Mouse (Mus musculus): ENCODE measurements around the gene Ablim2. TPM values are rescaled to one million over a fixed set of nuclear protein-coding genes. Genes with fewer than 3 reads are reported as not detected.

Gene Ablim2
- polyA plus RNA-seq, 1 experiment from 2014 or later = 0.18 TPM

GRCm38 (mm10) chr5:35817882-35818281, 60.2 kb downstream of the Ablim2 start:
- H3K4me2 ChIP-seq = no peak overlapping the region

GRCm38 (mm10) chr5:35822721-35823120, 65.0 kb downstream of the Ablim2 start:
- no peak overlapping the region for H3K9ac ChIP-seq (ENCODE audit: low read depth, low read length)
- no peaks in the 10 kb centered on the region for H3K4me1 ChIP-seq (replicated peaks; ENCODE audit: control insufficient read depth, insufficient read depth, low read length)
- no peaks in the 10 kb centered on the region for H3K27me3 ChIP-seq (replicated peaks; ENCODE audit: control insufficient read depth, insufficient read depth, low read length)
- ATAC-seq (replicated peaks; ENCODE audit: low FRiP score) (no peak), DNase-seq (ENCODE audit: low spot score) (no peak)
- H3K4me2 ChIP-seq = no peak overlapping the region
- no peak overlapping the region for H3K4me3 ChIP-seq (ENCODE audit: low read depth, low read length)
- H3K27ac ChIP-seq (ENCODE audit: low read depth, low read length) = no peak overlapping the region
- H3K9me3 ChIP-seq (ENCODE audit: control insufficient read depth, low read length) = no peaks in the 10 kb centered on the region
- H3K36me3 ChIP-seq (ENCODE audit: control insufficient read depth, insufficient read depth, low read length) = no peaks in the 10 kb centered on the region
- WGBS = 84% methylated on average over 5 of the region's 5 CpGs

More at GRCm38 (mm10) chr5:35817882-35818281, 60.2 kb downstream of the Ablim2 start:
- Histone ChIP-seq H3K9ac (ENCODE audit: low read depth, low read length) (no peak overlapping the region), H3K9me3 (ENCODE audit: control insufficient read depth, low read length) (no peaks in the 10 kb centered on the region), H3K27me3 (replicated peaks; ENCODE audit: control insufficient read depth, insufficient read depth, low read length) (no peaks in the 10 kb centered on the region), H3K4me3 (ENCODE audit: low read depth, low read length) (no peak overlapping the region), H3K36me3 (ENCODE audit: control insufficient read depth, insufficient read depth, low read length) (no peaks in the 10 kb centered on the region), H3K4me1 (replicated peaks; ENCODE audit: control insufficient read depth, insufficient read depth, low read length) (no peaks in the 10 kb centered on the region), H3K27ac (ENCODE audit: low read depth, low read length) (no peak overlapping the region)
- DNase-seq (ENCODE audit: low spot score) = no peak
- ATAC-seq (replicated peaks; ENCODE audit: low FRiP score) = no peak
- WGBS = 80% methylated on average over 3 of the region's 3 CpGs

- no peak for ATAC-seq (replicated peaks; ENCODE audit: low FRiP score)
- Histone ChIP-seq H3K9me3 (ENCODE audit: control insufficient read depth, low read length) (no peaks in the 10 kb centered on the region), H3K4me1 (replicated peaks; ENCODE audit: control insufficient read depth, insufficient read depth, low read length) (no peaks in the 10 kb centered on the region), H3K27ac (ENCODE audit: low read depth, low read length) (no peak overlapping the region), H3K27me3 (replicated peaks; ENCODE audit: control insufficient read depth, insufficient read depth, low read length) (no peaks in the 10 kb centered on the region), H3K9ac (ENCODE audit: low read depth, low read length) (no peak overlapping the region), H3K36me3 (ENCODE audit: control insufficient read depth, insufficient read depth, low read length) (no peaks in the 10 kb centered on the region), H3K4me2 (no peak overlapping the region), H3K4me3 (ENCODE audit: low read depth, low read length) (no peak overlapping the region)
- 67% methylated on average over 5 of the region's 5 CpGs for WGBS
- no peak for DNase-seq (ENCODE audit: low spot score)
Observed at GRCm38 (mm10) chr5:35826465-35826864, 68.8 kb downstream of the Ablim2 start.

- Histone ChIP-seq H3K4me3 (ENCODE audit: low read depth, low read length) (no peak overlapping the region), H3K9me3 (ENCODE audit: control insufficient read depth, low read length) (no peaks in the 10 kb centered on the region), H3K4me1 (replicated peaks; ENCODE audit: control insufficient read depth, insufficient read depth, low read length) (no peaks in the 10 kb centered on the region), H3K36me3 (ENCODE audit: control insufficient read depth, insufficient read depth, low read length) (no peaks in the 10 kb centered on the region), H3K9ac (ENCODE audit: low read depth, low read length) (no peak overlapping the region), H3K27ac (ENCODE audit: low read depth, low read length) (no peak overlapping the region), H3K27me3 (replicated peaks; ENCODE audit: control insufficient read depth, insufficient read depth, low read length) (no peaks in the 10 kb centered on the region), H3K4me2 (no peak overlapping the region)
- ATAC-seq (replicated peaks; ENCODE audit: low FRiP score) = no peak
- WGBS = 66% methylated on average over 14 of the region's 14 CpGs
- DNase-seq (ENCODE audit: low spot score) = no peak
Observed at GRCm38 (mm10) chr5:35827075-35827474, 69.4 kb downstream of the Ablim2 start.

- Histone ChIP-seq H3K4me3 (ENCODE audit: low read depth, low read length) (no peak overlapping the region), H3K4me1 (replicated peaks; ENCODE audit: control insufficient read depth, insufficient read depth, low read length) (no peaks in the 10 kb centered on the region), H3K9ac (ENCODE audit: low read depth, low read length) (no peak overlapping the region), H3K9me3 (ENCODE audit: control insufficient read depth, low read length) (no peaks in the 10 kb centered on the region), H3K4me2 (no peak overlapping the region), H3K36me3 (ENCODE audit: control insufficient read depth, insufficient read depth, low read length) (no peaks in the 10 kb centered on the region), H3K27ac (ENCODE audit: low read depth, low read length) (no peak overlapping the region), H3K27me3 (replicated peaks; ENCODE audit: control insufficient read depth, insufficient read depth, low read length) (no peaks in the 10 kb centered on the region)
- 84% methylated on average over 5 of the region's 5 CpGs for WGBS
- ATAC-seq (replicated peaks; ENCODE audit: low FRiP score) = no peak
- no peak for DNase-seq (ENCODE audit: low spot score)
Observed at GRCm38 (mm10) chr5:35827856-35828255, 70.2 kb downstream of the Ablim2 start.

GRCm38 (mm10) chr5:35830101-35830500, 72.4 kb downstream of the Ablim2 start:
- no peaks in the 10 kb centered on the region for H3K9me3 ChIP-seq (ENCODE audit: control insufficient read depth, low read length)
- no peak for ATAC-seq (replicated peaks; ENCODE audit: low FRiP score)
- H3K27me3 ChIP-seq (replicated peaks; ENCODE audit: control insufficient read depth, insufficient read depth, low read length) = no peaks in the 10 kb centered on the region
- H3K4me1 ChIP-seq (replicated peaks; ENCODE audit: control insufficient read depth, insufficient read depth, low read length) = no peaks in the 10 kb centered on the region
- H3K4me2 ChIP-seq = no peak overlapping the region
- no peak for DNase-seq (ENCODE audit: low spot score)
- H3K4me3 ChIP-seq (ENCODE audit: low read depth, low read length) = no peak overlapping the region
- no peak overlapping the region for H3K27ac ChIP-seq (ENCODE audit: low read depth, low read length)
- H3K9ac ChIP-seq (ENCODE audit: low read depth, low read length) = no peak overlapping the region
- no peaks in the 10 kb centered on the region for H3K36me3 ChIP-seq (ENCODE audit: control insufficient read depth, insufficient read depth, low read length)
- 64% methylated on average over 3 of the region's 3 CpGs for WGBS

GRCm38 (mm10) chr5:35833881-35834280, 76.2 kb downstream of the Ablim2 start:
- ATAC-seq (replicated peaks; ENCODE audit: low FRiP score) (no peak), DNase-seq (ENCODE audit: low spot score) (no peak)
- no peak overlapping the region for H3K4me2 ChIP-seq
- H3K4me3 ChIP-seq (ENCODE audit: low read depth, low read length) = no peak overlapping the region
- no peaks in the 10 kb centered on the region for H3K4me1 ChIP-seq (replicated peaks; ENCODE audit: control insufficient read depth, insufficient read depth, low read length)
- H3K9ac ChIP-seq (ENCODE audit: low read depth, low read length) = no peak overlapping the region
- no peaks in the 10 kb centered on the region for H3K36me3 ChIP-seq (ENCODE audit: control insufficient read depth, insufficient read depth, low read length)
- no peaks in the 10 kb centered on the region for H3K9me3 ChIP-seq (ENCODE audit: control insufficient read depth, low read length)
- WGBS = 72% methylated on average over 4 of the region's 4 CpGs
- H3K27me3 ChIP-seq (replicated peaks; ENCODE audit: control insufficient read depth, insufficient read depth, low read length) = no peaks in the 10 kb centered on the region
- no peak overlapping the region for H3K27ac ChIP-seq (ENCODE audit: low read depth, low read length)

- Histone ChIP-seq H3K9me3 (ENCODE audit: control insufficient read depth, low read length) (no peaks in the 10 kb centered on the region), H3K4me1 (replicated peaks; ENCODE audit: control insufficient read depth, insufficient read depth, low read length) (no peaks in the 10 kb centered on the region), H3K9ac (ENCODE audit: low read depth, low read length) (no peak overlapping the region), H3K27ac (ENCODE audit: low read depth, low read length) (no peak overlapping the region), H3K4me2 (no peak overlapping the region), H3K36me3 (ENCODE audit: control insufficient read depth, insufficient read depth, low read length) (no peaks in the 10 kb centered on the region), H3K27me3 (replicated peaks; ENCODE audit: control insufficient read depth, insufficient read depth, low read length) (no peaks in the 10 kb centered on the region), H3K4me3 (ENCODE audit: low read depth, low read length) (no peak overlapping the region)
- WGBS = 83% methylated on average over 15 of the region's 15 CpGs
- no peak for ATAC-seq (replicated peaks; ENCODE audit: low FRiP score)
- DNase-seq (ENCODE audit: low spot score) = no peak
Observed at GRCm38 (mm10) chr5:35836992-35837391, 79.3 kb downstream of the Ablim2 start.

- Histone ChIP-seq H3K36me3 (ENCODE audit: control insufficient read depth, insufficient read depth, low read length) (no peaks in the 10 kb centered on the region), H3K4me3 (ENCODE audit: low read depth, low read length) (no peak overlapping the region), H3K4me1 (replicated peaks; ENCODE audit: control insufficient read depth, insufficient read depth, low read length) (no peaks in the 10 kb centered on the region), H3K27me3 (replicated peaks; ENCODE audit: control insufficient read depth, insufficient read depth, low read length) (no peaks in the 10 kb centered on the region), H3K9ac (ENCODE audit: low read depth, low read length) (no peak overlapping the region), H3K9me3 (ENCODE audit: control insufficient read depth, low read length) (no peaks in the 10 kb centered on the region), H3K27ac (ENCODE audit: low read depth, low read length) (no peak overlapping the region), H3K4me2 (no peak overlapping the region)
- no peak for DNase-seq (ENCODE audit: low spot score)
- 38% methylated on average over 2 of the region's 2 CpGs for WGBS
- ATAC-seq (replicated peaks; ENCODE audit: low FRiP score) = no peak; the same call in 1 of the 2 replicates
Observed at GRCm38 (mm10) chr5:35839262-35839661, 81.6 kb downstream of the Ablim2 start.

All from liver, embryonic 11.5 days (tissue).